In the genomic region with DNA sequence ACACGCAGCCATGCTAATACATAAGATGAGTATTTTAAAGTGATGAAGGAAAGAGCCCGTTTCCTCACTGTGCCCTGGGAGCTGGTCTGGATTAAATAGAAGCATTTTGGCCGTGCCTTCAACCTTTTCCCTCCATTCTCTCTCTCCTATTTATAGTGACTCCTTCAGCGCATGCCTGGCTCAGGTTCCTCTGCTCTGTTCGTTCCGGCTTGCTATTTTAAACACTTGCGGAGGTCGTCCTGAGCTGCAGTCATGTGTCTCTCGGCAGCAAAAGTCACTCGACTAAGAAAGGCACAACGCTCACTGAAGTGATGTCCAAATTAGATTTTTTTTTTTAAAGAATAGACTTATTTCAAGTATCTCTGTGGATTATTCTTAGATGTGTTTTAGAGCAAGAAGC, we compare ENCODE assay signal across 16 mouse cellular contexts.
A peak's percentile ranks its signal among the peaks of the same experiment; 100 is the strongest.
DNase-seq lines count a peak whose midpoint lies in the region; ATAC-seq lines count a peak whose summit lies in the region.
"Had no signal": no experiment of that assay in that cellular context is flagged by ENCODE, and none has a peak within 500 bp of the region (broad histone marks: within the 10 kb centered on the region; RNA-seq: fewer than 3 reads in every experiment).

No protein-coding gene starts in this region.

- 0 out of 2 replicates have a peak, but pooled peaks cover 4% of the 10 kb centered on the region for H3K4me1 ChIP-seq in heart, embryonic 10.5 days
- H3K4me1 ChIP-seq in hindbrain, embryonic 11.5 days (replicated peaks; ENCODE audit: control insufficient read depth, insufficient read depth, low read length): no peaks in the 10 kb centered on the region
- H3K4me1 ChIP-seq in kidney, embryonic 14.5 days (ENCODE audit: control insufficient read depth, insufficient read depth, low read length): no peaks in the 10 kb centered on the region
- H3K4me1 ChIP-seq: hindbrain, embryonic 13.5 days; intestine, embryonic 15.5 days; liver, embryonic 13.5 days; stomach, embryonic 15.5 days had no signal

- no peak overlapping the region for H3K4me2 ChIP-seq in hindbrain, embryonic 11.5 days (replicated peaks; ENCODE audit: low read depth, low read length)
- no peak overlapping the region for H3K4me2 ChIP-seq in kidney, embryonic 14.5 days (replicated peaks; ENCODE audit: low read depth, low read length)
- H3K4me2 ChIP-seq: hindbrain, embryonic 13.5 days; liver, embryonic 13.5 days; stomach, embryonic 15.5 days had no signal

- no peaks in the 10 kb centered on the region for H3K9me3 ChIP-seq in heart, embryonic 10.5 days
- H3K9me3 ChIP-seq in hindbrain, embryonic 11.5 days (ENCODE audit: control insufficient read depth, low read length): no peaks in the 10 kb centered on the region
- H3K9me3 ChIP-seq in kidney, embryonic 14.5 days (ENCODE audit: control insufficient read depth, low read length): no peaks in the 10 kb centered on the region
- H3K9me3 ChIP-seq: hindbrain, embryonic 13.5 days; intestine, embryonic 15.5 days; liver, embryonic 13.5 days; stomach, embryonic 15.5 days had no signal

- WGBS in heart, embryonic 10.5 days: 46% methylated on average over 11 of the region's 11 CpGs
- 89% methylated on average over 11 of the region's 11 CpGs for WGBS in hindbrain, embryonic 11.5 days
- 86% methylated on average over 11 of the region's 11 CpGs for WGBS in kidney, embryonic 14.5 days

- 0 out of 2 replicates have a peak, but pooled peaks cover 5% of the 10 kb centered on the region for H3K27me3 ChIP-seq in heart, embryonic 10.5 days (ENCODE audit: insufficient read depth, poor library complexity, severe bottlenecking)
- H3K27me3 ChIP-seq in hindbrain, embryonic 11.5 days (ENCODE audit: control insufficient read depth, insufficient read depth, low read length): no peaks in the 10 kb centered on the region
- no peaks in the 10 kb centered on the region for H3K27me3 ChIP-seq in kidney, embryonic 14.5 days (ENCODE audit: control insufficient read depth, insufficient read depth, low read length)
- H3K27me3 ChIP-seq: intestine, embryonic 15.5 days; liver, embryonic 13.5 days; stomach, embryonic 15.5 days had no signal

- peak; percentile 90 for ATAC-seq in frontal cortex, adult (ENCODE audit: low TSS enrichment)
- ATAC-seq in hindbrain, embryonic 11.5 days (ENCODE audit: low FRiP score): no peak
- ATAC-seq in kidney, embryonic 14.5 days (ENCODE audit: low FRiP score, low TSS enrichment): no peak
- ATAC-seq: activated CD4-positive, CD25-positive, alpha-beta regulatory T cell, adult 4 months had no signal

- DNase-seq in frontal cortex, postnatal 25 days (ENCODE audit: low spot score in 2 of 2): no peak
- DNase-seq in brain, adult 2 months (ENCODE audit: low read depth, low spot score): peak; percentile 77
- DNase-seq in heart, embryonic 10.5 days (ENCODE audit: low spot score): no peak
- DNase-seq in heart, postnatal 14 days: peak; percentile 23 to 40
- no peak for DNase-seq in adipocyte (ENCODE audit: low spot score)
- no peak for DNase-seq in hindbrain, embryonic 11.5 days (ENCODE audit: low spot score)
- DNase-seq: cerebellum, adult 8-10 months; kidney, postnatal 10 days; liver, embryonic 13.5 days; thymus, postnatal 14 days had no signal

- intact Hi-C loops in heart, postnatal 14 days (cut with DNase I): loop anchor here (5.0 kb wide), 2 partner anchors 42 to 62 kb away; a partner anchor contains a TSS

- H3K36me3 ChIP-seq in heart, embryonic 10.5 days: no peaks in the 10 kb centered on the region
- H3K36me3 ChIP-seq in hindbrain, embryonic 11.5 days (ENCODE audit: control insufficient read depth, insufficient read depth, low read length): no peaks in the 10 kb centered on the region
- H3K36me3 ChIP-seq in kidney, embryonic 14.5 days (ENCODE audit: control insufficient read depth, insufficient read depth, low read length): no peaks in the 10 kb centered on the region
- H3K36me3 ChIP-seq: hindbrain, embryonic 13.5 days; intestine, embryonic 15.5 days; liver, embryonic 13.5 days; stomach, embryonic 15.5 days had no signal

- H3K9ac ChIP-seq in hindbrain, embryonic 11.5 days (ENCODE audit: low read depth, low read length): no peak overlapping the region
- no peak overlapping the region for H3K9ac ChIP-seq in kidney, embryonic 14.5 days (ENCODE audit: low read depth, low read length)
- H3K9ac ChIP-seq: hindbrain, embryonic 13.5 days; intestine, embryonic 15.5 days; liver, embryonic 13.5 days; stomach, embryonic 15.5 days had no signal

- H3K4me3 ChIP-seq in heart, embryonic 10.5 days: no peak overlapping the region
- H3K4me3 ChIP-seq in hindbrain, embryonic 11.5 days (ENCODE audit: low read depth, low read length): no peak overlapping the region
- no peak overlapping the region for H3K4me3 ChIP-seq in kidney, embryonic 14.5 days (ENCODE audit: low read length)
- H3K4me3 ChIP-seq: hindbrain, embryonic 13.5 days; intestine, embryonic 15.5 days; liver, embryonic 13.5 days; stomach, embryonic 15.5 days had no signal

- H3K27ac ChIP-seq in heart, embryonic 10.5 days: peak overlapping the region; percentile 56; the same call in 1 of the 2 replicates
- H3K27ac ChIP-seq in hindbrain, embryonic 11.5 days (ENCODE audit: low read depth, low read length): no peak overlapping the region
- no peak overlapping the region for H3K27ac ChIP-seq in kidney, embryonic 14.5 days (ENCODE audit: low read depth, low read length)
- H3K27ac ChIP-seq: hindbrain, embryonic 13.5 days; intestine, embryonic 15.5 days; liver, embryonic 13.5 days; stomach, embryonic 15.5 days had no signal

Comparison
In these comparisons a context has a peak if more than half of its experiments do, and no peak if none do; other contexts are left out.
1. DNase-seq: peak in brain, adult 2 months (single experiment) and heart, postnatal 14 days (2 of 2); none in frontal cortex, postnatal 25 days (0 of 2), heart, embryonic 10.5 days (single experiment), adipocyte (single experiment) and hindbrain, embryonic 11.5 days (single experiment).